ENCODE assay signal across 8 mouse cellular contexts in the genomic region with DNA sequence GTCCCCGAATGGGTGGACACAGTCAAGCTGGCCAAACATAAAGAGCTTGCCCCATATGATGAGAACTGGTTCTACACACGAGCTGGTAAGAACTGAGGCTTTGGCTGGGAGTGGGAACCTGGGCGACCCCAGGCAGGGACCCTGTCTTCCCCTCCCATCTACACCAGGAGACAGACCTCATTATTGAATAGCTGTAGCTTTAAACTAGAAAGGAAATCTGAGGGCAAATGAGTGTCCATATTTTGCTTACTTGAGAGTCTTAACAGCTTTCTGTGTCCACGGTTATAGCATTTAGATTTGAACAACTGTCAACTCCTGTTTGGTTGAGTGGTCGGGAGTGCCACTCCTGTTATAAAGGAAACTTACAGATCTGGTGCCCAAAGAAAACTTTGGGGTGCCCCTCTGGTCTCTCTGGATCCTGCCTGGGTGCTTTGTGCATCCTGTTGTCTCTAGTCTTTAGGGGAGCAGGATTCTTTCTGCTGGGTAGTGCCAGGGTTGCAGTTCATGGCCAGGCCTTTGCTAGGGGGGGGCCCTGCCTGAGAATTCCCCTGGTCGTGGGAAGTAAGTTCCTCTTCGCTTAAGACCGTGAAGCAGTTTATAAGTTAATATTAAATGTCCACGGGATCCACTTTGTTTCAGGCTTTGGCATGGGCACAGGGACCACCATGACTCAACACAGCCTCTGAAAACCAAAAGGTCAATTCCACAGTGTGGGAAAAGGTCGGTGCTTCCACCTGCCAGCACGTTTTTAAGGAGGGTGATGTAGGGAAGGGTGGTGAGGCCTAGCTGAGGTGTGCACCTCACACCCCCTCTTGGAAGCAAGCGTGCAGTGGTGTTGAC. TPM values are rescaled to one million over a fixed set of nuclear protein-coding genes. Genes with fewer than 3 reads are reported as not detected.
A peak's percentile ranks its signal among the peaks of the same experiment; 100 is the strongest.
DNase-seq lines count a peak whose midpoint lies in the region; ATAC-seq and TF ChIP-seq lines count a peak whose summit lies in the region.

No protein-coding gene starts in this region.

- no peak for DNase-seq in cerebellum, adult 2 months
- no peak for DNase-seq in cerebellum, adult 9-11 months
- DNase-seq in testis, postnatal 10 days (ENCODE audit: low spot score), result no peak
- DNase-seq in frontal cortex, postnatal 14 days (ENCODE audit: low spot score in 2 of 2), result no peak
- DNase-seq in frontal cortex, adult 2 months (ENCODE audit: extremely low spot score in 1 of 2, low spot score in 1 of 2), result no peak
- no peak for DNase-seq in layer of hippocampus, postnatal 25 days (ENCODE audit: extremely low spot score in 1 of 2, low spot score in 1 of 2)

- TF ChIP-seq POLR2A in cerebellum, adult 2 months (IDR thresholded peaks at IDR 0.05; ENCODE audit: borderline replicate concordance, insufficient read depth, low read length), result no peak
- peak; percentile 9; the same call in 1 of the 2 replicates for TF ChIP-seq POLR2A in testis, adult 2 months (IDR thresholded peaks at IDR 0.05; ENCODE audit: control insufficient read depth, low read depth, low read length)

- 24% methylated on average over 12 of the region's 12 CpGs for WGBS in cerebellum, adult 2 months
- WGBS in limb, embryonic 15.5 days, result 30% methylated on average over 12 of the region's 12 CpGs

- H3K9me3 ChIP-seq in limb, embryonic 15.5 days, result no peaks in the 10 kb centered on the region

- H3K27ac ChIP-seq in cerebellum, adult 2 months (ENCODE audit: insufficient read depth, low read length), result no peak overlapping the region
- H3K27ac ChIP-seq in testis, adult 2 months (ENCODE audit: control insufficient read depth, insufficient read depth, low read depth, low read length), result no peak overlapping the region
- peak overlapping the region; percentile 90 for H3K27ac ChIP-seq in limb, embryonic 15.5 days

- H3K36me3 ChIP-seq in testis, adult 2 months (ENCODE audit: control insufficient read depth, insufficient read depth, low read length), result peaks cover 3% of the 10 kb centered on the region; the same call in 1 of the 2 replicates
- H3K36me3 ChIP-seq in limb, embryonic 15.5 days, result peaks cover 49% of the 10 kb centered on the region

- H3K4me1 ChIP-seq in cerebellum, adult 2 months (ENCODE audit: control insufficient read depth, insufficient read depth, low read length), result peaks cover 6% of the 10 kb centered on the region
- H3K4me1 ChIP-seq in testis, adult 2 months (ENCODE audit: control insufficient read depth, insufficient read depth, low read length), result peaks cover 9% of the 10 kb centered on the region
- H3K4me1 ChIP-seq in limb, embryonic 15.5 days, result peaks cover 29% of the 10 kb centered on the region

- no peaks in the 10 kb centered on the region for H3K27me3 ChIP-seq in cerebellum, adult 2 months (ENCODE audit: control insufficient read depth, insufficient read depth, low read length)
- no peaks in the 10 kb centered on the region for H3K27me3 ChIP-seq in testis, adult 2 months (ENCODE audit: control insufficient read depth, insufficient read depth, low read length)
- no peaks in the 10 kb centered on the region for H3K27me3 ChIP-seq in limb, embryonic 15.5 days

- H3K4me2 ChIP-seq in limb, embryonic 15.5 days, result peak overlapping the region; percentile 64

- TF ChIP-seq CTCF in cerebellum, adult 2 months (IDR thresholded peaks at IDR 0.05; ENCODE audit: borderline replicate concordance, insufficient read depth, low read depth, low read length), result no peak
- TF ChIP-seq CTCF in testis, adult 2 months (IDR thresholded peaks at IDR 0.05; ENCODE audit: control insufficient read depth, insufficient read depth, insufficient replicate concordance, low read depth, low read length), result no peak

- H3K4me3 ChIP-seq in cerebellum, adult 2 months (replicated peaks; ENCODE audit: insufficient read depth, low read depth, low read length), result peak overlapping the region; percentile 29
- H3K4me3 ChIP-seq in testis, adult 2 months (ENCODE audit: control insufficient read depth, low read depth, low read length), result peak overlapping the region; percentile 90; the same call in 1 of the 2 replicates
- H3K4me3 ChIP-seq in limb, embryonic 15.5 days, result peak overlapping the region; percentile 98

- no peak for ATAC-seq in limb, embryonic 15.5 days (ENCODE audit: insufficient number of reproducible peaks, low FRiP score, low TSS enrichment, low read depth)

- H3K9ac ChIP-seq in limb, embryonic 15.5 days, result peak overlapping the region; percentile 100

RNA-seq across cellular contexts. Expression of a gene that starts 1.5 kb away (rescaled TPM):
- 282 and 314 TPM in 2 replicates for polyA plus RNA-seq in cerebellum, adult 2 months (2012; rRNA removed)
- 122 and 150 TPM in 2 replicates for polyA plus RNA-seq in testis, adult 2 months (2012; rRNA removed)
- 2,364 and 2,933 TPM in 2 replicates for polyA plus RNA-seq in limb, embryonic 15.5 days (2015; fragmentation: Nextera tagmentation; extraction: Ambion mirVana)
- 319 and 386 TPM in 2 replicates for polyA plus RNA-seq in frontal cortex, adult 2 months (2012; rRNA removed)
- 100 to 1,000 TPM; 446 to 548 TPM for total RNA-seq in layer of hippocampus, postnatal 25 days (2021)

RNA-seq across cellular contexts. Expression of a gene that starts 11.5 kb away (rescaled TPM):
- polyA plus RNA-seq in cerebellum, adult 2 months (2012; rRNA removed), result 0.85 and 1.1 TPM in 2 replicates
- polyA plus RNA-seq in testis, adult 2 months (2012; rRNA removed), result 0.15 and 0.16 TPM in 2 replicates
- polyA plus RNA-seq in limb, embryonic 15.5 days (2015; fragmentation: Nextera tagmentation; extraction: Ambion mirVana), result 0.72 and 0.78 TPM in 2 replicates
- polyA plus RNA-seq in frontal cortex, adult 2 months (2012; rRNA removed), result 0.72 and 0.86 TPM in 2 replicates
- total RNA-seq in layer of hippocampus, postnatal 25 days (2021), result under 1 TPM in 1 of 2 experiments, not detected in 1; 0.42 TPM

RNA-seq across cellular contexts. Expression of a gene that starts 15.8 kb away (rescaled TPM):
- polyA plus RNA-seq in cerebellum, adult 2 months (2012; rRNA removed), result not detected in 2 replicates
- polyA plus RNA-seq in testis, adult 2 months (2012; rRNA removed), result 129 and 134 TPM in 2 replicates
- polyA plus RNA-seq in limb, embryonic 15.5 days (2015; fragmentation: Nextera tagmentation; extraction: Ambion mirVana), result not detected in 2 replicates
- polyA plus RNA-seq in frontal cortex, adult 2 months (2012; rRNA removed), result 0.06 TPM in 1 of 2 replicates, not detected in the other
- total RNA-seq in layer of hippocampus, postnatal 25 days (2021), result not detected

RNA-seq across cellular contexts. Expression of a gene that starts 15.9 kb away (rescaled TPM):
- not detected in 2 replicates for polyA plus RNA-seq in cerebellum, adult 2 months (2012; rRNA removed)
- 909 and 952 TPM in 2 replicates for polyA plus RNA-seq in testis, adult 2 months (2012; rRNA removed)
- polyA plus RNA-seq in limb, embryonic 15.5 days (2015; fragmentation: Nextera tagmentation; extraction: Ambion mirVana), result not detected in 2 replicates
- polyA plus RNA-seq in frontal cortex, adult 2 months (2012; rRNA removed), result not detected in 2 replicates
- not detected for total RNA-seq in layer of hippocampus, postnatal 25 days (2021)

RNA-seq across cellular contexts. Expression of a gene that starts 17.0 kb away (rescaled TPM):
- 162 and 173 TPM in 2 replicates for polyA plus RNA-seq in cerebellum, adult 2 months (2012; rRNA removed)
- 39.6 and 40.8 TPM in 2 replicates for polyA plus RNA-seq in testis, adult 2 months (2012; rRNA removed)
- polyA plus RNA-seq in limb, embryonic 15.5 days (2015; fragmentation: Nextera tagmentation; extraction: Ambion mirVana), result 110 and 122 TPM in 2 replicates
- 167 and 181 TPM in 2 replicates for polyA plus RNA-seq in frontal cortex, adult 2 months (2012; rRNA removed)
- total RNA-seq in layer of hippocampus, postnatal 25 days (2021), result 10 to 100 TPM; 57.9 to 98.4 TPM

Comparison
In these comparisons a context has a peak if more than half of its experiments do, and no peak if none do; other contexts are left out.
1. H3K4me3 ChIP-seq: peak in every context shown above with its lines; median percentile 98 in limb, embryonic 15.5 days; 90 in testis, adult 2 months; 29 in cerebellum, adult 2 months.
2. RNA of a gene that starts 15.8 kb away (polyA plus RNA-seq): 129 to 134 TPM in testis, adult 2 months; 0.06 TPM in frontal cortex, adult 2 months, not detected in limb, embryonic 15.5 days and not detected in cerebellum, adult 2 months; every median in the first group is over 100 times any median in the second.